Mouse (Mus musculus) spleen, adult 10 weeks (tissue): ENCODE results near the gene Rapgef6. TPM values are rescaled to one million over a fixed set of nuclear protein-coding genes. Genes with fewer than 3 reads are reported as not detected.

ENCODE experiments used
- polyA plus RNA-seq: library from polyadenylated mRNA; stranded (reverse); fragments of 350-450 nt; fragmentation: Illumina TruSeq; extraction: RNeasy Lipid Tissue Mini Kit (QIAGEN cat#74804); gene quantifications from one replicate; pipeline ENCODE4 v1.2.3, GENCODE M21; 2015; ENCODE audit warnings: low replicate concordance; ENCODE audit not compliant: insufficient read depth

Rapgef6 gene
- polyA plus RNA-seq: 78.0 TPM

GRCm38 (mm10) chr11:54522529-54523430 lies at the start of gene Rapgef6:
Gene Rapgef6, plus strand, starts transcription at chr11:54522847.

Other genes with a start within 250 kb of the Rapgef6 start
- gene Acsl6, start 219.0 kb upstream of the Rapgef6 start, polyA plus RNA-seq: 0.47 TPM
- gene Meikin, start 152.2 kb upstream of the Rapgef6 start, polyA plus RNA-seq: not detected
- gene Fnip1, start 84.6 kb upstream of the Rapgef6 start, polyA plus RNA-seq: 25.6 TPM